Mouse (Mus musculus) cerebellum, postnatal 10 days (tissue): ENCODE measurements around the gene Dnajc11.
A peak's percentile ranks its signal among the peaks of the same experiment; 100 is the strongest.

Source experiments
- DNase-seq, 2 experiments: peaks; one replicate each; pipeline ENCODE4 v3.0.0; 2021; ENCODE audit warnings: mixed read lengths in 2 of 2

Gene Dnajc11

DNA sequence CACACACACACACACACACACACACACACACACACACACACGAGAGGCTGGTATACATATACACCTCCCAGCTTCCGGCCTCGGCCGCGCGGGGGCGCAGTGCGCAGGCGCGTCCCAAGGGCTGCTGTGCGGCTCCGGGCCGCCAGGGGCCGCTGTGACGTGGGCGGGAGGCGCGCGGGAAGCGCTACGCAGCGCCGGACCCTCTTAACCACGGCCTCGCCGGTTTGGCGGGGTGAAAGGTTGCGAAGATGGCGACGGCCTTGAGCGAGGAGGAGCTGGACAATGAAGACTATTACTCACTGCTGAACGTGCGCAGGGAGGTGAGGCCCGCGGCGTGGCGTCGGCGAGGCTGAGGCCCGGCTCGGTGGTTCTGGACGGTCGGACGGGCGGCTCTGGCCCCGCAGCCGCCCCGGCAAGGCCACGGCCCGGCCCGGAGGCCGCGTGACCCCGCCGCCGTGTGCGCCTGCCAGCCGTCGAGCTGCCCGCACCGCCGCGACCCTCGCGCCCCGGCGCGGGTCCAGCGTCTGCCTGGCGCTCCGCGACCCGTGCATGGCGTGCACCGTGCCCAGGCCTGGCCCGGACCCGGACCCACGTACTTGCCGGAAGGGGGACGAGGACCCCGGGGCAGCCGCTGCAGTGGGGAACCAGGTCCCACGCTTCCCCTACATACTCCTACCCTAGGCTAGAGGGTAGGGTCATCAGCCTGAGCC is at the start of gene Dnajc11:
Gene Dnajc11 (plus strand): TSS at position 187 of the 710 bp plus-strand sequence.
- peak; percentile 95 to 97 for DNase-seq

DNA sequence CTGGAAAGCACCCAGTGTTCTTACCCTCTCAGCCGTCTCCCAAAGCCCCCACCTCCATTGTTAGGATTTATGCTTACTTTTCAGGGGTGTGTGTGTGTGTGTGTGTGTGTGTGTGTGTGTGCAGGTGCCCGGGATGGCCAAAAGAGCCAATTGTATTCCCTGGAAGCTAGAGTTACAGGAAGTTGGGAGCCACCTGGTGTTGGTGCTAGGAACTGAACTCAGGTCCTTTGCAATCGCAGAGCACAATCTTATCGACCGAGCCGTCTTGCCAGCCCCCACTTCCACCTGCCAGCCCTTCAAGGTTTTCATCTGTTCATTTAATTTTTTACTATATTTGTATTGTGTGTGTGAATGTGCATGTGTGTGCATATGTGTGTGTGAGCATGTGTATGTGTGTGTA is 40.2 kb upstream of the Dnajc11 start:
- peak in 1 of 2 experiments; percentile 45 for DNase-seq

GRCm38 (mm10) chr4:151894926-151895325 is 38.6 kb upstream of the Dnajc11 start:
- no peak for DNase-seq

DNA sequence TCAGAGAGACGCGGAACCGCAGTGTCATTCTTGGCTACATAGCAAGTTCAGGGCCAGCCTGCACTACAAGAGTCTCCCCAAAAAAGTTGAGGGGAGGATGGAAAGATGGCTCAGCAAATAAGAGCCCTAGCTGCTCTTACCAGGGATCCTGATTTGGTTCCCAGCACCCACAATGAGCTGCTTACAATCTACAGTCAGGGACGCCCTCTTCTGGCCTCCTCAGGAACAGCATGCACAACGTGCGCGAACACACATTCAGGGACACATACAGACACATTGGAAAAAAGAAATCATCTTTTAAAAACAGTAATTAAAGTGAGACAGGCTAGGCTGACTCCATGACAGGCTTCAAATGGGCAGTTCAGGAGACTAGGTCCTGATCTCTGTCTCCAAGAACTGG is 37.9 kb upstream of the Dnajc11 start:
- DNase-seq: no peak

DNA sequence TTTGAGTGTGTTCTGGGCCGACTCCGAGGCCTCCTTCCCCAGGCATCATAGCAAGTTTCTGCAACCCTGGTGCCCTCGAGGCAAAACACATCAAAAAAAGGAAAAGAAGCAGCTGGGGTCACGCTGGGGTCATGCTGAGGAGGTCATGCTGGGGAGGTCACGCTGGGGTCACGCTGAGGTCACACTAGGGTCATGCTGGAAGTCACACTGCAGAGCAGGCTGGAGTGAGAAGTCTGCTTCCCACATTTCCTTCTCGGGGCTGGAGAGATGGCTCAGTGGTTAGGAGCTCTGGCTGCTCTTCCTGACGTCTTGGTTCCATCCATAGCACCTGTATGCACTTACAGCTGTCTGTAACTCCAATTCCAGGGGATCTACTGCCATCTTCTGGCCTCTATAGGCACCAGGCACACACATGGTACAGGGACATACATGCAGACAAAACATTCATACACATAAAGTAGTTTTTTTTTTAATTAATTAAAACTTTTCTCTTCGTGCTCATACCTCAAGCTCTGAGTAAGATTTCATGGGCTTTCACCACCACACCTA is 36.3 kb upstream of the Dnajc11 start:
- no peak for DNase-seq

- DNase-seq: peak; percentile 63 to 71
Measured at GRCm38 (mm10) chr4:151898600-151899245, 34.8 kb upstream of the Dnajc11 start.

DNA sequence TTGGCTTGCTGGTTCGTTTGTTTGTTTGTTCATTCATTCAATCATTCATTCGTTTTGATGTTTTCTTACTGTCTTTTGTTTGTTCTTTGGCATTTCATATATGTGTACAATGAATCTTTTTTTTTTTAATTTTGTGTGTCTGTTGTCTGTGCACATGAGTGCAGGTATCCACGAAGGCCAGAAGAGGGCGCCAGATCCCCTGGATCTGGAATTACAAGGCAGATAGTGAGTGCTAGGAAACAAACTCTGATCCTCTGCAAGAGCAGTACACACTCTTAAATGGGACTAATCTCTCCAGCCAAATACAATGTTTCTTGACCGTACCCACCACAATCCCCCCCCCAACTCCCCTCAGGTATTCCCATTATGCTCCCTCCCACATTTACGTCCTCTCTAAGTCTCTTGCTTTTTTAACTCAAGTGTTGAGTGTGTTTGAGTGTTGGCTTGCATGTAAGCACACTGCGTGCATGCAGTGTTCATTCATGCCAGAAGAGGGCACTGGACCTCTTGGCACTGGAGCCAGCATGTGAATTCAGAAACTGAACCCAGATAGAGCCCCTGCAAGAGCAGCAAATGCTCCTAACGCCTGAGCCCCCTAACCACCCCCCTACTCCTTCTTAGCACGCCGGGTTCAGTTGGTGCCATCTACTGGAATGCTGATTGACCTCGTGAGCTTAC is 33.6 kb upstream of the Dnajc11 start:
- no peak for DNase-seq

DNA sequence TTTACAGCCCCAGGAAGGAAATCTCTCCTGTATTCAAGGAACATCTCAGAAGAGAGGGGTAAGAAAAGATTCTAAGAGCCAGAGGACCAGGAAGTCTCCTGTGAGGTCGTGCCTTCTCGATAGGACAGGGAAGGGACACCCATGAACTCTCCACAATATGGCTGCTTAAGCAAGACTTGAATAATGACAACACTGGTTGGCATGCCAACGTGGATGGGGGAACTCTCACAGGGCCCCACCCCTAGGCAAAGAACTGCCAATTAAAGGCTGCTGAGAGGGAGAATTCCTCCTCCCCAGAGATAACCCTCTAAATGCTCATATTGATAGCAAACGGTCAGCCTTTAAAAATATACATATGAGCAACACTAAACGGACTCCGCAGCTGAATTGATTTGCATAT is 32.8 kb upstream of the Dnajc11 start:
- no peak for DNase-seq

DNA sequence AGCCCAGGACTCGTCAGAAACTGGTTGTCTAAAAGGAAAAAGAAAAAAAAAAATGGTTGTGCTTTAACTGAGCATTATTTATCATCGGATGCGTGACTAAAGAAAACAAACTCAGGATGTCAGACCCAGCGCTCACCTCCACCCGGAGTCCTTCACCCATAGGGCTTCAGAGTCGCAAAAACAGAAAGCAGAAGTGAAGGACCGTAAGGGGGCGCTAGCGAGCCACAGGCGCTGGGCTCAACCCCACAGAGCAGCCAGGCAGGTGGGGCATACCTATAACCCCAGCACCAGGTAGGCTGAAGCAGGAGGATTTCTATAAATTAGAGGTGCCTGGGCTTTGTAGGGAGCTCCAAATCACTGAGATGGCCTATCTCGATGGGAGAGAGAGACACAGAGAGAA is 32.1 kb upstream of the Dnajc11 start:
- DNase-seq: no peak

GRCm38 (mm10) chr4:151902046-151902688 is 31.3 kb upstream of the Dnajc11 start:
- DNase-seq: no peak

- DNase-seq: peak; percentile 60 to 69
Measured at GRCm38 (mm10) chr4:151902689-151903241, 30.7 kb upstream of the Dnajc11 start.

DNA sequence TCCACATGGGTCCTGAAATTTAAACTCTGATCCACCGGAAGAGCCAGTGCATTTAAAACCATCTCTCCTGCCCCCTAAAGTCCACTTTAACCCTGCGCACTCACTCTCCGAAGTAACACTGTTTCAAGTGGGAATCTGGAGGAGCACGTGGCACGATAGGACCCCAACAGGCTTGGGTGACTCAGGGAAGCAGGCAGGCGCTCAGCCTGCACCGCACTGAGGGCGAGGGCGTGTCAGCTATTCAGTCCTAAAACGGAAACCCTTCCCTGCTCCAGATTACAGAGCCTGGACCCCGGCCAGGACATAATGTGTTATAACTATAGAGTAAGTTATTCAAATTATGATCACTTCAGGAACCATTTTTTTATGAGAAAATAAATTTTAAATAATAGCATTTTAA is 29.4 kb upstream of the Dnajc11 start:
- DNase-seq: no peak

DNA sequence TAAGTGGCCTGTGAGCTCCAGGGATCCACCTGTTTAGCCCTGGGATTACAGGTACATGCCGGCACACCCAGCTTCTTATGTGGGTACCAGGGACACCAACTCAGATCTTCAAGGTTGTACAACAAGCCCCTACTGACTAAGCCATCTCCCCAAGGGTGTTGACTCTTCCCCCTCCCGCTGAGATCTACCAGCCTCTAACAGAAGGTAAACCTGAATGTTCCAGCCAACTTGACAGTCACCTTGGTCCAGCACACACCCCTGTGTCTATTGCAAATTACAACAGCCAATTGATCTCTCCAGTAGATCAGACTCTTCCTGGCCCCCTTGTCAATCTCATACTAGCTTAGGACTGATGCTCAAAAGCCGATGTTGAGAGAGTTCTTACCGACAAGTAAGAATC is 27.9 kb upstream of the Dnajc11 start:
- DNase-seq: no peak

- no peak for DNase-seq
Measured at GRCm38 (mm10) chr4:151907577-151908343, 25.7 kb upstream of the Dnajc11 start.

DNA sequence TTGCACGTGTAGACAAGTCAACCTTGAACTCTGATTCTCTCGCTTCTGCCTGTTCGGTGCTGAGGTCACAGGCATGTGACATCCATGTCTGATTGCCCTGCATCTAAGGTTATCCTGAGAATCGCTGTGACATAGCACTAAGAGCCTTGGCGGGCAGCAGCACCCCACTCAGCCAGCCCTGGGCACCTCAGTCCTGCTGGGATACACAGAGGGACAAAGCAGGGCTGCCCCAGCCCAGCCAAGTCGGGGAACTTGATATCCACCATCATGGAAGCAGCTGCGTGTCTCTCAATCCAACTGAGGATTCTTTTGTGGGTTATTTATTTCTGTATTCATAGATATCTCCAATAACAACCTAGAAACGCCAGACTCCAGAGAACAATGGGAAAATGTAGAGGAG is 24.7 kb upstream of the Dnajc11 start:
- DNase-seq: no peak

DNA sequence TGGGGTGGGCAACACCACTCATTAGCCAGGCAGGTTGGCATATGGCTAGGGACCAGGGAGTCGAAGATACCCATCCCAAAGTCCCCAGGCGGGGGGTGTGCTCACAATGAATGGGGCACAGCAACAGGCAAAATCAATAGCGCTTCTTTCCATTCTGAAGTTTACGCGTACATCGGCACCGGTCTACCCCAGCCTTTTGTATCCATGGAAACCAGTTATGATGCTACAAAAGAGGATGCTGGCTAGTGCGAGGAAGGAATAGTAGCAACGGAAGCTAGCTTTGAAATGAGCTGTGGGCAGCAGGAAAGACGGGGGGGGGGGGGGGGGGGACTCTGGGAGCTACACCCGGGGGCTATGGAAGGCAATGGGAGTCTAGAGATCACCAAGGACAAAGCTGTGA is 17.2 kb upstream of the Dnajc11 start:
- DNase-seq: no peak

DNA sequence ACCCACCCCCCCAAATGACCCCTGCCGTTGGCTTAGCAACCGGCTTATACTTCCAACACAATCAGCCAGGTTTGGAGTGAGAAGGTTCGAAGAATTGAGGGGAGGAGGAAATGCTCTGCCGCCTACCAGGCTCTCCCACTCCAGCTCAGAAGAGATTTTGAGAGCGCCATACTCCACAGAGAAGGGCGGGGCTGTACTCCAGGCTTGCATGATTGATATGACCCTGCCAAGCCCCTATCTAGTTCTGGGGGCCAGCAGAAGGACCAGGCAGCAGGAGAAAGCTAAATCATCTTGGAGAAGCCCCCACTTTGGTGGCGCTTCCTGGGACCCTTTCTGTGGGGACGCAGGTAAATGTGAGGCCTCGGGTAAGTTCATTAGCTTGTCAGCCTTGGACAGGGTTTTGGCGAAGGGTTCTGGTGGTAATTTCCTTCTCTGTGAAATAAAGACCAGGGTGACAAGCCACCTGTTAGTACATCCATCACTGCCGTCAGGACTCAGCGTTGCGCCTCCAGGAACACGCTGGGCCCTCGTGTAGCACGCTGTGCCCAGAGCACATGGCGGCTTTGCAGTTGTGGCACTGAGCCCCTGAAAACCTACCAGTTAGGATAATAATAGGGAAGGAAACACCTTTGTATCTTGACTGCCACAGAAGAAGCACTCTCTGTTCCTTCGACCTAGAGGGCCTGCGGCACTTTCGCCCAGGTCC is 14.2 kb upstream of the Dnajc11 start:
- DNase-seq: no peak

DNA sequence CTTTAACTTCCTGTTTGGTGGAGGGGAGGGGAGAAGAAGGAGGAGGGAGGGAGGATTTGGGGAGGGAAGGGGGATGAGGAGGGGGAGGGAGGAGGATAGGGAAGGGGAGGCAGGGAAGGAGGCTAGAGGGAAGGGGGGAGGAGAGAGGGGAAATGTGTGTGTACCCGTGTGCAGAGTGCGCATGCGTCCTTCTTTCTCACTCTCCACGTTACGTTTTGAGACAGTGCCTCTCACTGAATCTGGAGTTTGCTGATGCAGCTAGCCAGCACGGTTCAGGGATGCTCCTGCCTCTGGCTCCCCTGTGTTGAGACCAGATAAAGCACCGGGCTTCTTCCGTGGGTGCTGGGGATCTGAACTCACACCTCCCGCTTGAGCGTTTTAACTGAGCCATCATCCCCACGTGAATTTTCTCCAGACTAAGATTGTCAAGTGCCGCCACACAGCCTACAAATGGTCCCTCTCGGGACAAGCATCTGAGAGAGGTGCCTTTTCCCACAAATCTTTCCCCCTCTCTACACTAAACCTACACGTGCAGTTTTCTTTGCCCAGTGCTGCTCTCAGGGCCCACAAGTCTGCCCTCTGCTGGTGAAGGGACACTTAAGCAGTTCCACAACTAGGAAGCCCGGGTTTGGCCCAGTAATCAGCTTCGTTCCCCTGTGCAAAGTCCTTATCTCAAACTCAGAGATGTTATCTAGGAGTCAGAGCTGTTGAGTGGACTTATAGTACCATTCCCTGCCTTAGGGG is 13.4 kb upstream of the Dnajc11 start:
- DNase-seq: peak; percentile 85 to 88

- no peak for DNase-seq
Measured at GRCm38 (mm10) chr4:151922124-151922523, 11.4 kb upstream of the Dnajc11 start.
